Mouse (Mus musculus) cortical plate, adult 2 months (tissue): ENCODE results near the gene Traf3ip1.

Source experiments
- CTCF ChIP-seq: fragments of 200-500 bp; IDR thresholded peaks from 2 replicates; pipeline ENCODE4 v1.5.1; 2011; ENCODE audit warnings: mild to moderate bottlenecking, control low read depth, low read length; ENCODE audit not compliant: insufficient read depth; ENCODE audit errors: extremely low read depth
- POLR2A ChIP-seq: fragments of 200-500 bp; IDR thresholded peaks from 2 replicates; pipeline ENCODE4 v1.6.1; 2011; ENCODE audit warnings: mild to moderate bottlenecking, low read length, control low read depth; ENCODE audit not compliant: insufficient read depth; ENCODE audit errors: extremely low read depth

DNA sequence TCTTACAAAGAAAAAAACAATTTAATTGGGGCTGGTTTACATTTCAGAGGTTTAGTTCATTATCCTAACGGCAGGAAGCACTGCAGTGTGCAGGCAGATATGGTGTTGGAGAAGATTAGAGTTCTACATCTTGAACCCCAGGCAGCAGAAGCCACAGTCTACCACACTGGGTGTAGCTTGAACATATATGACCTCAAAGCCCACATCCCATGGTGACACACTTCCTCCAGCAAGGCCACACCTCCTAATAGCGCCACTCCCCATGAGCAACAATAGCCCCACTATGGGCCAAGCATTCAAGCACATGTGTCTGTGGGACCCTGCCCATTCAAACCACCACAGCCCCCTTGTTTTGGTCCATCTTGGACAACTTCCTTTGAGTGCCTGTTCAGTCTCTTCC lies 72.8 kb downstream of the Traf3ip1 start:
- TF ChIP-seq POLR2A (no peak), CTCF (no peak)
